In the genomic region with DNA sequence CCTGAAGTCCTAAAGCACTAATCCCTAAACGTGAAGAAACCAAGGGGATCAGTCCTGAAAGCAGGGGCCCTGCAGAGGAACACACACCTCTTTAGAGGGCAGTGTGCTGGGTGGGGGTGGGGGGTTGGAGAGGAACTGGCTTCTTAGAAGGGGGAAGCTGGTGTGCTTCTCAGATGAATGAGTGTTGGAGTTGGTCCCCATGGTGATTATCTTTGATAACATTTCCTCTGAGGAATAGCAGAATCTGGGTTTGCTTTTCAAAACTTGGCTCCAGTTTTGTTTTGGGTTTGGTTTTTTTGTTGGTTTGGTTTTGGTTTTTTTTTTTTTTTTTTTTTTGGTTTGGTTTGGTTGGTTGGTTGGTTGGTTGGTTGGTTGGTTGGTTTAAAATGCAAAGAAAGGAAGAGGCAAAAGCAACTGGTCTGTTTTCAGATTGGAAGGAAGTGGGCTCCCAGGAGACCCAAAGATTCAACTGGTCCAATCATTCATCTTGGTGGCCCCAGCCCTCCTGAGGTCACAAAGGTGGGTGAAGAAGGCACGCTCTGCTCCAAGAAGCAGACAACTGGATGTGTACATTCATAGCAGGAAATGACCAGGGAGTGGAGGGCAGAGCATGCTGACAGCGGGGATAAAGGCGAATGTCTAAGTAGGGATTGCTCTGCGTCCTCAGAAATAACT, we compare ENCODE assay signal across 29 mouse cellular contexts. TPM values are rescaled to one million over a fixed set of nuclear protein-coding genes. Genes with fewer than 3 reads are reported as not detected.
A peak's percentile ranks its signal among the peaks of the same experiment; 100 is the strongest.
DNase-seq lines count a peak whose midpoint lies in the region; ATAC-seq and TF ChIP-seq lines count a peak whose summit lies in the region.
"Had no signal": no experiment of that assay in that cellular context is flagged by ENCODE, and none has a peak within 500 bp of the region (broad histone marks: within the 10 kb centered on the region; RNA-seq: fewer than 3 reads in every experiment).

No protein-coding gene starts in this region.

- H3K4me3 ChIP-seq in lung, embryonic 14.5 days (ENCODE audit: low read depth, low read length) = no peak overlapping the region
- H3K4me3 ChIP-seq in ES-Bruce4 (ENCODE audit: low read depth, low read length) = no peak overlapping the region
- no peak overlapping the region for H3K4me3 ChIP-seq in forebrain, embryonic 10.5 days
- H3K4me3 ChIP-seq: embryonic facial prominence, embryonic 12.5 days; heart, adult 2 months; lung, embryonic 15.5 days; midbrain, embryonic 10.5 days; neural tube, embryonic 12.5 days had no signal

- no peaks in the 10 kb centered on the region for H3K9me3 ChIP-seq in lung, embryonic 14.5 days (ENCODE audit: low read depth, low read length)
- no peaks in the 10 kb centered on the region for H3K9me3 ChIP-seq in ES-Bruce4 (replicated peaks; ENCODE audit: control insufficient read depth, insufficient read depth, low read length, poor library complexity, severe bottlenecking)
- H3K9me3 ChIP-seq in forebrain, embryonic 10.5 days = peaks cover 4% of the 10 kb centered on the region; the same call in 1 of the 2 replicates
- H3K9me3 ChIP-seq: embryonic facial prominence, embryonic 12.5 days; lung, embryonic 15.5 days; midbrain, embryonic 10.5 days; neural tube, embryonic 12.5 days had no signal

- TF ChIP-seq EP300 in ES-Bruce4 (IDR thresholded peaks at IDR 0.05; ENCODE audit: insufficient read depth, low read depth, low read length) = no peak

- H3K4me1 ChIP-seq in lung, embryonic 14.5 days (ENCODE audit: insufficient read depth) = peaks cover 3% of the 10 kb centered on the region; the same call in 1 of the 2 replicates
- peaks cover 5% of the 10 kb centered on the region for H3K4me1 ChIP-seq in ES-Bruce4 (ENCODE audit: control insufficient read depth, insufficient read depth, low read length)
- 0 out of 2 replicates have a peak, but pooled peaks cover 2% of the 10 kb centered on the region for H3K4me1 ChIP-seq in forebrain, embryonic 10.5 days
- H3K4me1 ChIP-seq: neural tube, embryonic 12.5 days had no signal

- no peak for ATAC-seq in lung, embryonic 14.5 days (ENCODE audit: insufficient read depth)
- ATAC-seq in common myeloid progenitor, adult 5-6 weeks (replicated peaks; ENCODE audit: low read depth, poor library complexity, severe bottlenecking) = peak; percentile 62
- ATAC-seq: forebrain, embryonic 16.5 days; intestine, postnatal 0 days had no signal

- H3K36me3 ChIP-seq in lung, embryonic 14.5 days (ENCODE audit: insufficient read depth) = peaks cover 31% of the 10 kb centered on the region
- peaks cover 13% of the 10 kb centered on the region for H3K36me3 ChIP-seq in ES-Bruce4 (ENCODE audit: control insufficient read depth, insufficient read depth, low read length, poor library complexity, severe bottlenecking)
- H3K36me3 ChIP-seq in forebrain, embryonic 10.5 days (replicated peaks) = peaks cover 35% of the 10 kb centered on the region

- H3K27ac ChIP-seq in lung, embryonic 14.5 days (ENCODE audit: low read depth) = no peak overlapping the region
- peak overlapping the region; percentile 92 for H3K27ac ChIP-seq in ES-Bruce4 (ENCODE audit: insufficient read depth, low read length)
- H3K27ac ChIP-seq in forebrain, embryonic 10.5 days = no peak overlapping the region
- H3K27ac ChIP-seq: heart, adult 2 months; hindbrain, embryonic 14.5 days; lung, embryonic 15.5 days; neural tube, embryonic 12.5 days had no signal

- peaks cover 9% of the 10 kb centered on the region for H3K27me3 ChIP-seq in lung, embryonic 14.5 days (ENCODE audit: insufficient read depth, low read length)
- H3K27me3 ChIP-seq in ES-Bruce4 (ENCODE audit: control insufficient read depth, insufficient read depth, low read length, poor library complexity, severe bottlenecking) = no peaks in the 10 kb centered on the region
- H3K27me3 ChIP-seq in forebrain, embryonic 10.5 days (ENCODE audit: poor library complexity, severe bottlenecking) = peaks cover 11% of the 10 kb centered on the region

- no peak for TF ChIP-seq POLR2A in ES-Bruce4 (IDR thresholded peaks at IDR 0.05; ENCODE audit: insufficient read depth, low read length)

- TF ChIP-seq CTCF in lung, embryonic 14.5 days (IDR thresholded peaks at IDR 0.05; ENCODE audit: low read depth) = no peak
- no peak for TF ChIP-seq CTCF in ES-Bruce4 (IDR thresholded peaks at IDR 0.05; ENCODE audit: low read depth, low read length)

- peak; percentile 48 for DNase-seq in lung, embryonic 14.5 days
- no peak for DNase-seq in lung, postnatal 10 days
- DNase-seq in A20 (ENCODE audit: low read depth, low spot score) (peak; percentile 26), adipocyte (ENCODE audit: low spot score) (no peak)
- no peak for DNase-seq in forebrain, embryonic 10.5 days (ENCODE audit: extremely low spot score, low spot score)
- DNase-seq in frontal cortex, postnatal 36 days (ENCODE audit: low spot score in 2 of 2) = no peak
- DNase-seq: adrenal gland, adult 8-10 months; cerebellum, adult 11-12 months; cerebellum, postnatal 36 days; heart, adult 2 months; heart, postnatal 10 days; kidney, postnatal 36 days; liver; right cerebral cortex, postnatal 25 days; thymus, adult 18-20 months had no signal

- WGBS in lung, embryonic 14.5 days = 58% methylated on average over 5 of the region's 5 CpGs
- 77% methylated on average over 5 of the region's 5 CpGs for WGBS in forebrain, embryonic 10.5 days

- no peak overlapping the region for H3K4me2 ChIP-seq in lung, embryonic 14.5 days
- H3K4me2 ChIP-seq: embryonic facial prominence, embryonic 12.5 days; hindbrain, embryonic 14.5 days; lung, embryonic 15.5 days; neural tube, embryonic 12.5 days had no signal

- no peak overlapping the region for H3K9ac ChIP-seq in lung, embryonic 14.5 days
- no peak overlapping the region for H3K9ac ChIP-seq in ES-Bruce4 (ENCODE audit: low read depth, poor library complexity, severe bottlenecking)
- H3K9ac ChIP-seq: embryonic facial prominence, embryonic 12.5 days; hindbrain, embryonic 14.5 days; lung, embryonic 15.5 days; neural tube, embryonic 12.5 days had no signal

RNA-seq across cellular contexts. Expression of a gene that starts 5.6 kb away (rescaled TPM):
- polyA plus RNA-seq in lung, embryonic 14.5 days (2014; fragmentation: Nextera tagmentation; extraction: Ambion mirVana) = 2.0 and 2.3 TPM in 2 replicates
- 9.3 and 11.8 TPM in 2 replicates for polyA plus RNA-seq in ES-Bruce4 (2011; ENCODE audit: insufficient read depth, insufficient read length, low read depth, missing spikeins)
- 0.29 and 5.1 TPM in 2 replicates for total RNA-seq in common myeloid progenitor, adult 5-6 weeks (2017)
- 0.47 and 0.63 TPM in 2 replicates for polyA plus RNA-seq in forebrain, embryonic 10.5 days (2016; fragmentation: Nextera tagmentation; extraction: Ambion mirVana)
- total RNA-seq: monocyte, adult 5-6 weeks had no signal

RNA-seq across cellular contexts. Expression of a gene that starts 35.6 kb away (rescaled TPM):
- polyA plus RNA-seq in lung, embryonic 14.5 days (2014; fragmentation: Nextera tagmentation; extraction: Ambion mirVana) = 17.8 and 21.7 TPM in 2 replicates
- 20.0 and 22.6 TPM in 2 replicates for polyA plus RNA-seq in ES-Bruce4 (2011; ENCODE audit: insufficient read depth, insufficient read length, low read depth, missing spikeins)
- total RNA-seq in common myeloid progenitor, adult 5-6 weeks (2017) = 23.6 and 25.3 TPM in 2 replicates
- 35.0 and 36.6 TPM in 2 replicates for polyA plus RNA-seq in forebrain, embryonic 10.5 days (2016; fragmentation: Nextera tagmentation; extraction: Ambion mirVana)

RNA-seq across cellular contexts. Expression of a gene that starts 35.8 kb away (rescaled TPM):
- 39.1 and 43.5 TPM in 2 replicates for polyA plus RNA-seq in lung, embryonic 14.5 days (2014; fragmentation: Nextera tagmentation; extraction: Ambion mirVana)
- 51.1 and 55.9 TPM in 2 replicates for polyA plus RNA-seq in ES-Bruce4 (2011; ENCODE audit: insufficient read depth, insufficient read length, low read depth, missing spikeins)
- total RNA-seq in common myeloid progenitor, adult 5-6 weeks (2017) = 164 and 170 TPM in 2 replicates
- 50.3 and 52.2 TPM in 2 replicates for polyA plus RNA-seq in forebrain, embryonic 10.5 days (2016; fragmentation: Nextera tagmentation; extraction: Ambion mirVana)

RNA-seq across cellular contexts. Expression of a gene that starts 43.7 kb away (rescaled TPM):
- polyA plus RNA-seq in lung, embryonic 14.5 days (2014; fragmentation: Nextera tagmentation; extraction: Ambion mirVana) = 191 and 208 TPM in 2 replicates
- polyA plus RNA-seq in ES-Bruce4 (2011; ENCODE audit: insufficient read depth, insufficient read length, low read depth, missing spikeins) = 96.4 and 107 TPM in 2 replicates
- 34.6 and 43.6 TPM in 2 replicates for total RNA-seq in common myeloid progenitor, adult 5-6 weeks (2017)
- polyA plus RNA-seq in forebrain, embryonic 10.5 days (2016; fragmentation: Nextera tagmentation; extraction: Ambion mirVana) = 223 and 224 TPM in 2 replicates

RNA-seq across cellular contexts. Expression of a gene that starts 57.1 kb away (rescaled TPM):
- 11.4 and 12.2 TPM in 2 replicates for polyA plus RNA-seq in lung, embryonic 14.5 days (2014; fragmentation: Nextera tagmentation; extraction: Ambion mirVana)
- polyA plus RNA-seq in ES-Bruce4 (2011; ENCODE audit: insufficient read depth, insufficient read length, low read depth, missing spikeins) = not detected in 2 replicates
- total RNA-seq in common myeloid progenitor, adult 5-6 weeks (2017) = 0.34 and 2.0 TPM in 2 replicates
- 0.83 and 1.7 TPM in 2 replicates for polyA plus RNA-seq in forebrain, embryonic 10.5 days (2016; fragmentation: Nextera tagmentation; extraction: Ambion mirVana)
- total RNA-seq: adrenal gland, adult 8-10 months; gastrocnemius, adult 18-20 months; heart, adult 2 months; layer of hippocampus, postnatal 14 days; left cerebral cortex, postnatal 36 days; monocyte, adult 5-6 weeks had no signal
- polyA plus RNA-seq: brain, embryonic 14.5 days; hindbrain, embryonic 14.5 days had no signal

Comparison
In these comparisons a context has a peak if more than half of its experiments do, and no peak if none do; other contexts are left out.
1. DNase-seq: peak in lung, embryonic 14.5 days (single experiment) and A20 (single experiment); none in lung, postnatal 10 days (single experiment), adipocyte (single experiment), forebrain, embryonic 10.5 days (single experiment) and frontal cortex, postnatal 36 days (0 of 2).